Comparison of ENCODE assay signal across 7 mouse cellular contexts in genomic region chr3:90294064-90294440, GRCm38 (mm10). TPM values are rescaled to one million over a fixed set of nuclear protein-coding genes. Genes with fewer than 3 reads are reported as not detected.
DNase-seq lines count a peak whose midpoint lies in the region; ATAC-seq lines count a peak whose summit lies in the region.

No protein-coding gene starts in this region.

- peaks cover 58% of the 10 kb centered on the region for H3K4me1 ChIP-seq in megakaryocyte, embryonic 14.5 days
- no peaks in the 10 kb centered on the region for H3K4me1 ChIP-seq in hindbrain, embryonic 11.5 days (replicated peaks; ENCODE audit: control insufficient read depth, insufficient read depth, low read length)
- peaks cover 11% of the 10 kb centered on the region for H3K4me1 ChIP-seq in midbrain, embryonic 11.5 days (ENCODE audit: control insufficient read depth, insufficient read depth, low read length)

- H3K4me2 ChIP-seq in hindbrain, embryonic 11.5 days (replicated peaks; ENCODE audit: low read depth, low read length) = peak overlapping the region; percentile 92
- peak overlapping the region; percentile 62 for H3K4me2 ChIP-seq in midbrain, embryonic 11.5 days

- peak overlapping the region; percentile 95 for H3K4me3 ChIP-seq in megakaryocyte, embryonic 14.5 days (replicated peaks)
- peak overlapping the region; percentile 80 for H3K4me3 ChIP-seq in hindbrain, embryonic 11.5 days (ENCODE audit: low read depth, low read length)
- H3K4me3 ChIP-seq in midbrain, embryonic 11.5 days (ENCODE audit: low read depth, low read length) = peak overlapping the region; percentile 80

- H3K9me3 ChIP-seq in megakaryocyte, embryonic 14.5 days = no peaks in the 10 kb centered on the region
- no peaks in the 10 kb centered on the region for H3K9me3 ChIP-seq in hindbrain, embryonic 11.5 days (ENCODE audit: control insufficient read depth, low read length)
- no peaks in the 10 kb centered on the region for H3K9me3 ChIP-seq in midbrain, embryonic 11.5 days (ENCODE audit: control insufficient read depth, low read length)

- DNase-seq in c-Kit-positive CD71-positive TER-119-negative erythroid progenitor cells, embryonic 14.5 days (ENCODE audit: low read depth) = peak; percentile 23
- peak; percentile 45 for DNase-seq in hindbrain, embryonic 11.5 days (ENCODE audit: low spot score)
- DNase-seq in midbrain, embryonic 11.5 days (ENCODE audit: low spot score, missing footprints) = peak; percentile 93
- no peak for DNase-seq in cerebellum, postnatal 14 days

- no peaks in the 10 kb centered on the region for H3K27me3 ChIP-seq in megakaryocyte, embryonic 14.5 days (replicated peaks)
- H3K27me3 ChIP-seq in hindbrain, embryonic 11.5 days (ENCODE audit: control insufficient read depth, insufficient read depth, low read length) = no peaks in the 10 kb centered on the region
- H3K27me3 ChIP-seq in midbrain, embryonic 11.5 days (ENCODE audit: control insufficient read depth, insufficient read depth, low read length) = no peaks in the 10 kb centered on the region

- H3K27ac ChIP-seq in hindbrain, embryonic 11.5 days (ENCODE audit: low read depth, low read length) = peak overlapping the region; percentile 97
- H3K27ac ChIP-seq in midbrain, embryonic 11.5 days (ENCODE audit: low read depth, low read length) = peak overlapping the region; percentile 94; the same call in 1 of the 2 replicates

- peak overlapping the region; percentile 91 for H3K9ac ChIP-seq in hindbrain, embryonic 11.5 days (ENCODE audit: low read depth, low read length)
- peak overlapping the region; percentile 91 for H3K9ac ChIP-seq in midbrain, embryonic 11.5 days (ENCODE audit: low read length)

- no peak for ATAC-seq in megakaryocyte, adult 5-6 weeks (ENCODE audit: poor library complexity, severe bottlenecking)
- ATAC-seq in hindbrain, embryonic 11.5 days (ENCODE audit: low FRiP score) = no peak
- ATAC-seq in midbrain, embryonic 11.5 days (ENCODE audit: low FRiP score) = no peak
- no peak for ATAC-seq in activated CD4-positive, CD25-positive, alpha-beta regulatory T cell, adult 4 months

- peaks cover 15% of the 10 kb centered on the region for H3K36me3 ChIP-seq in megakaryocyte, embryonic 14.5 days (replicated peaks; ENCODE audit: low read length)
- no peaks in the 10 kb centered on the region for H3K36me3 ChIP-seq in hindbrain, embryonic 11.5 days (ENCODE audit: control insufficient read depth, insufficient read depth, low read length)
- no peaks in the 10 kb centered on the region for H3K36me3 ChIP-seq in midbrain, embryonic 11.5 days (ENCODE audit: control insufficient read depth, insufficient read depth, low read length)

- WGBS in hindbrain, embryonic 11.5 days = under 1% methylated on average over 11 of the region's 11 CpGs
- WGBS in midbrain, embryonic 11.5 days = 1% methylated on average over 11 of the region's 11 CpGs

RNA-seq across cellular contexts. Expression of gene Gatad2b, which starts 1.1 kb away (rescaled TPM):
- polyA plus RNA-seq in megakaryocyte, embryonic 14.5 days (2012; ENCODE audit: insufficient read depth, low replicate concordance) = 2.8 and 3.2 TPM in 2 replicates
- 91.6 and 110 TPM in 2 replicates for total RNA-seq in megakaryocyte, adult 5-6 weeks (2015)
- 25.3 and 33.5 TPM in 2 replicates for total RNA-seq in megakaryocyte, adult 5-6 weeks (2017)
- polyA plus RNA-seq in hindbrain, embryonic 11.5 days (2014; fragmentation: Nextera tagmentation; extraction: Ambion mirVana) = 13.6 and 26.0 TPM in 2 replicates
- 10.4 TPM in 2 replicates for polyA plus RNA-seq in midbrain, embryonic 11.5 days (2014; fragmentation: Nextera tagmentation; extraction: Ambion mirVana)
- 10 to 100 TPM; 20.3 to 21.3 TPM for polyA plus RNA-seq in activated CD4-positive, CD25-positive, alpha-beta regulatory T cell, adult 4 months (2017; shearing (Covaris generic))

RNA-seq across cellular contexts. Expression of gene Dennd4b, which starts 29.1 kb away (rescaled TPM):
- 41.0 and 105 TPM in 2 replicates for polyA plus RNA-seq in megakaryocyte, embryonic 14.5 days (2012; ENCODE audit: insufficient read depth, low replicate concordance)
- 30.8 and 38.1 TPM in 2 replicates for total RNA-seq in megakaryocyte, adult 5-6 weeks (2015)
- total RNA-seq in megakaryocyte, adult 5-6 weeks (2017) = 20.0 and 21.2 TPM in 2 replicates
- 3.8 and 4.5 TPM in 2 replicates for polyA plus RNA-seq in hindbrain, embryonic 11.5 days (2014; fragmentation: Nextera tagmentation; extraction: Ambion mirVana)
- polyA plus RNA-seq in midbrain, embryonic 11.5 days (2014; fragmentation: Nextera tagmentation; extraction: Ambion mirVana) = 3.8 and 4.0 TPM in 2 replicates
- polyA plus RNA-seq in activated CD4-positive, CD25-positive, alpha-beta regulatory T cell, adult 4 months (2017; shearing (Covaris generic)) = 10 to 100 TPM; 15.8 to 25.5 TPM

RNA-seq across cellular contexts. Expression of gene Crtc2, which starts 40.1 kb away (rescaled TPM):
- polyA plus RNA-seq in megakaryocyte, embryonic 14.5 days (2012; ENCODE audit: insufficient read depth, low replicate concordance) = 53.7 and 79.0 TPM in 2 replicates
- total RNA-seq in megakaryocyte, adult 5-6 weeks (2015) = 48.1 and 49.5 TPM in 2 replicates
- 11.3 and 19.4 TPM in 2 replicates for total RNA-seq in megakaryocyte, adult 5-6 weeks (2017)
- 9.8 and 10.6 TPM in 2 replicates for polyA plus RNA-seq in hindbrain, embryonic 11.5 days (2014; fragmentation: Nextera tagmentation; extraction: Ambion mirVana)
- 8.0 and 9.0 TPM in 2 replicates for polyA plus RNA-seq in midbrain, embryonic 11.5 days (2014; fragmentation: Nextera tagmentation; extraction: Ambion mirVana)
- 10 to 100 TPM; 33.2 to 42.9 TPM for polyA plus RNA-seq in activated CD4-positive, CD25-positive, alpha-beta regulatory T cell, adult 4 months (2017; shearing (Covaris generic))

RNA-seq across cellular contexts. Expression of gene Slc39a1, which starts 46.1 kb away (rescaled TPM):
- 14.4 and 22.8 TPM in 2 replicates for polyA plus RNA-seq in megakaryocyte, embryonic 14.5 days (2012; ENCODE audit: insufficient read depth, low replicate concordance)
- total RNA-seq in megakaryocyte, adult 5-6 weeks (2015) = 20.9 and 23.7 TPM in 2 replicates
- total RNA-seq in megakaryocyte, adult 5-6 weeks (2017) = 38.3 and 44.1 TPM in 2 replicates
- polyA plus RNA-seq in hindbrain, embryonic 11.5 days (2014; fragmentation: Nextera tagmentation; extraction: Ambion mirVana) = 49.1 and 55.3 TPM in 2 replicates
- 58.7 and 59.4 TPM in 2 replicates for polyA plus RNA-seq in midbrain, embryonic 11.5 days (2014; fragmentation: Nextera tagmentation; extraction: Ambion mirVana)
- polyA plus RNA-seq in activated CD4-positive, CD25-positive, alpha-beta regulatory T cell, adult 4 months (2017; shearing (Covaris generic)) = 10 to 100 TPM; 48.5 to 65.9 TPM

RNA-seq across cellular contexts. Expression of gene Creb3l4, which starts 50.7 kb away (rescaled TPM):
- polyA plus RNA-seq in megakaryocyte, embryonic 14.5 days (2012; ENCODE audit: insufficient read depth, low replicate concordance) = 0.07 TPM in 1 of 2 replicates, not detected in the other
- 0.67 TPM in 1 of 2 replicates, not detected in the other for total RNA-seq in megakaryocyte, adult 5-6 weeks (2015)
- total RNA-seq in megakaryocyte, adult 5-6 weeks (2017) = 0.37 TPM in 1 of 2 replicates, not detected in the other
- polyA plus RNA-seq in hindbrain, embryonic 11.5 days (2014; fragmentation: Nextera tagmentation; extraction: Ambion mirVana) = 4.5 and 4.9 TPM in 2 replicates
- polyA plus RNA-seq in midbrain, embryonic 11.5 days (2014; fragmentation: Nextera tagmentation; extraction: Ambion mirVana) = 3.2 and 4.3 TPM in 2 replicates
- not detected for polyA plus RNA-seq in activated CD4-positive, CD25-positive, alpha-beta regulatory T cell, adult 4 months (2017; shearing (Covaris generic))

Comparison
In these comparisons a context has a peak if more than half of its experiments do, and no peak if none do; other contexts are left out.
1. DNase-seq: peak in c-Kit-positive CD71-positive TER-119-negative erythroid progenitor cells, embryonic 14.5 days (single experiment), hindbrain, embryonic 11.5 days (single experiment) and midbrain, embryonic 11.5 days (single experiment); none in cerebellum, postnatal 14 days (0 of 2).
2. Peak in every context shown above with its lines, with median percentiles within 50 percentile points of each other: H3K4me3 ChIP-seq.